ENCODE assay signal across 17 mouse cellular contexts in the genomic region with DNA sequence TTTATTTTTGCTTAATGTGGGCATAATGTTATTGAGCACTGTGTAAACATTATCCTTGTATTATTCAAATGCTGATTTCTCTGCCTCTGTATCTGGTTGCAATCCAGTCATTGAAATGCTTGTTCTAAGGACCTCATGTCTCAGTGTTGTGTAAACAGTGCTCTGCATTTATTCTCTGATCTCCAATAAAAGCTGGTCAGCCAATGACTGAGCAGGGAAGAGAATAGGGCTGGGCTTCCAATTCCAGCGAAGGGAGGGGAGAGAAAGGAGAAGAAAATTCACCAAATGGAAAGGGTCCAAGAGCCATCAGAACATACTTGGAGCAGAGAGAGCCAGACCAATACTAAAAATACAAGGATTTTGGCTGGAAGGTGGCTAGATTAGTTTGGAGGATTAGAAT.
"Had no signal": no experiment of that assay in that cellular context is flagged by ENCODE, and none has a peak within 500 bp of the region (broad histone marks: within the 10 kb centered on the region; RNA-seq: fewer than 3 reads in every experiment).

No protein-coding gene starts in this region.

- ATAC-seq: intestine, postnatal 0 days; liver, postnatal 0 days had no signal

- H3K4me1 ChIP-seq: limb, embryonic 12.5 days; liver, embryonic 13.5 days; neural tube, embryonic 13.5 days; stomach, embryonic 15.5 days had no signal

- H3K9ac ChIP-seq: limb, embryonic 12.5 days; liver, embryonic 13.5 days; liver, postnatal 0 days; neural tube, embryonic 13.5 days; stomach, embryonic 15.5 days had no signal

- H3K9me3 ChIP-seq: limb, embryonic 12.5 days; liver, embryonic 13.5 days; neural tube, embryonic 13.5 days; stomach, embryonic 15.5 days had no signal

- DNase-seq: kidney, adult 8-10 months; kidney, postnatal 10 days; kidney, postnatal 4 days; liver; liver, embryonic 13.5 days; liver, postnatal 0 days; lung, postnatal 36 days; midbrain, embryonic 14.5 days; retina, postnatal 1 day; right cerebral cortex, postnatal 4 days; thymus, adult 2 months; thymus, postnatal 25 days had no signal

- H3K4me2 ChIP-seq: limb, embryonic 12.5 days; liver, embryonic 13.5 days; neural tube, embryonic 13.5 days; stomach, embryonic 15.5 days had no signal

- H3K27me3 ChIP-seq: limb, embryonic 12.5 days; liver, embryonic 13.5 days; neural tube, embryonic 13.5 days; stomach, embryonic 15.5 days had no signal

- H3K4me3 ChIP-seq: layer of hippocampus, adult 2 months; limb, embryonic 12.5 days; liver, embryonic 13.5 days; neural tube, embryonic 13.5 days; stomach, embryonic 15.5 days had no signal

- H3K36me3 ChIP-seq: limb, embryonic 12.5 days; liver, embryonic 13.5 days; neural tube, embryonic 13.5 days; stomach, embryonic 15.5 days had no signal

- H3K27ac ChIP-seq: layer of hippocampus, adult 2 months; limb, embryonic 12.5 days; liver, embryonic 13.5 days; neural tube, embryonic 13.5 days; stomach, embryonic 15.5 days had no signal
